Mouse (Mus musculus): ENCODE measurements around the gene Rbp4. TPM values are rescaled to one million over a fixed set of nuclear protein-coding genes. Genes with fewer than 3 reads are reported as not detected.
A peak's percentile ranks its signal among the peaks of the same experiment; 100 is the strongest.

The Rbp4 gene
- polyA plus RNA-seq, 1 experiment from 2014 or later: 24.7 TPM

GRCm38 (mm10) chr19:38120123-38120760 is 4.8 kb downstream of the Rbp4 start:
- 87% methylated on average over 5 of the region's 5 CpGs for WGBS
- Histone ChIP-seq H3K27ac (no peak overlapping the region), H3K9me3 (replicated peaks) (no peaks in the 10 kb centered on the region), H3K9ac (no peak overlapping the region), H3K4me1 (peaks cover 11% of the 10 kb centered on the region), H3K4me3 (replicated peaks) (no peak overlapping the region), H3K27me3 (peaks cover 41% of the 10 kb centered on the region), H3K36me3 (no peaks in the 10 kb centered on the region), H3K4me2 (no peak overlapping the region)
- ATAC-seq (replicated peaks; ENCODE audit: low FRiP score): no peak

DNA sequence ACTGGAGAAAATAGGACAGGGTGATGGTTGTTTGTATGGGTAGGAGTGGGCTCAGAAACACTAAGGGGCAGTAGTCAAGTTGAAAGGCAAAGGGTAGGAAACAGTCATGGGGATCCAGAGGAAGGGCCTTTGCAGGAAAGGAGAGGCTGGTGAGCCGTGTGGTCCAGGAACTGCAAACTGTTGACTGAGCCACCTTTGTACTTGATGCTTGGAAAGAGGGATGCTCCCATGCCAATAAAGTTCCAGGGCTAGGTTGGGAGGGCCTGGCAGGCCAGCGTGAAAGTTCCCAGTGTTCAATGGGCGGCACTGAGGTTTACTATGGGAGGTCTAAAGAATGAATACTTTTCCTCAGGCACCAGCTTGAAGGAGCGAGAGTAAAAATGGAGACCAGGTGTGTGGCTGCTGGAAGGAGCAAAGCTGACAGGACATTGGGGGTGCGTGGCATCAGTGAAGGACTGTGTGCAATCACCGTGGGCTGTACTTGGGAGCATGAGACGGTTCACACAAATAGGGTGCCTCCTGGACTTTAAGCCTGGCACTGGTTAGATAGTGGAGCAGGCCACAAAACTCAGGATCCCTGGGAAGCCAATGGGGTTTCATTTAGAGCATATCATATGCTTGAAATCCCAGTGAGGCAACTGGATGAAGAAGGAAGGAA is 10.1 kb downstream of the Rbp4 start:
- WGBS: 91% methylated on average over 7 of the region's 7 CpGs
- H3K4me2 ChIP-seq: no peak overlapping the region
- no peaks in the 10 kb centered on the region for H3K36me3 ChIP-seq
- H3K4me1 ChIP-seq: no peaks in the 10 kb centered on the region
- no peak overlapping the region for H3K9ac ChIP-seq
- H3K27ac ChIP-seq: no peak overlapping the region
- no peaks in the 10 kb centered on the region for H3K9me3 ChIP-seq (replicated peaks)
- no peak for ATAC-seq (replicated peaks; ENCODE audit: low FRiP score)
- no peaks in the 10 kb centered on the region for H3K27me3 ChIP-seq
- H3K4me3 ChIP-seq (replicated peaks): no peak overlapping the region

- H3K9me3 ChIP-seq (replicated peaks): no peaks in the 10 kb centered on the region
- H3K4me1 ChIP-seq: no peaks in the 10 kb centered on the region
- H3K36me3 ChIP-seq: no peaks in the 10 kb centered on the region
- 47% methylated on average over 4 of the region's 4 CpGs for whole genome bisulfite sequencing
- H3K4me2 ChIP-seq: no peak overlapping the region
- no peak overlapping the region for H3K9ac ChIP-seq
- H3K4me3 ChIP-seq (replicated peaks): no peak overlapping the region
- H3K27me3 ChIP-seq: no peaks in the 10 kb centered on the region
- H3K27ac ChIP-seq: no peak overlapping the region
- no peak for ATAC-seq (replicated peaks; ENCODE audit: low FRiP score)
These were observed 12.5 kb downstream of the Rbp4 start for GRCm38 (mm10) chr19:38112575-38112974.

GRCm38 (mm10) chr19:38111056-38111455 is 14.0 kb downstream of the Rbp4 start:
- Histone ChIP-seq H3K9ac (no peak overlapping the region), H3K4me1 (no peaks in the 10 kb centered on the region), H3K4me2 (no peak overlapping the region), H3K4me3 (replicated peaks) (no peak overlapping the region), H3K36me3 (no peaks in the 10 kb centered on the region), H3K27ac (no peak overlapping the region), H3K27me3 (no peaks in the 10 kb centered on the region), H3K9me3 (replicated peaks) (no peaks in the 10 kb centered on the region)
- no peak for ATAC-seq (replicated peaks; ENCODE audit: low FRiP score)
- 85% methylated on average over 8 of the region's 8 CpGs for WGBS

- Histone ChIP-seq H3K4me2 (no peak overlapping the region), H3K4me3 (replicated peaks) (no peak overlapping the region), H3K36me3 (no peaks in the 10 kb centered on the region), H3K9ac (no peak overlapping the region), H3K9me3 (replicated peaks) (no peaks in the 10 kb centered on the region), H3K27ac (no peak overlapping the region), H3K27me3 (no peaks in the 10 kb centered on the region), H3K4me1 (no peaks in the 10 kb centered on the region)
- ATAC-seq (replicated peaks; ENCODE audit: low FRiP score): no peak
- WGBS: 90% methylated on average over 15 of the region's 15 CpGs
These were observed 15.4 kb downstream of the Rbp4 start for GRCm38 (mm10) chr19:38109506-38110242.

GRCm38 (mm10) chr19:38107871-38108270 is 17.2 kb downstream of the Rbp4 start:
- Histone ChIP-seq H3K27me3 (no peaks in the 10 kb centered on the region), H3K9me3 (replicated peaks) (no peaks in the 10 kb centered on the region), H3K36me3 (no peaks in the 10 kb centered on the region), H3K9ac (no peak overlapping the region), H3K4me2 (no peak overlapping the region), H3K27ac (no peak overlapping the region), H3K4me1 (no peaks in the 10 kb centered on the region), H3K4me3 (replicated peaks) (no peak overlapping the region)
- ATAC-seq (replicated peaks; ENCODE audit: low FRiP score): no peak
- WGBS: 91% methylated on average over 4 of the region's 4 CpGs

DNA sequence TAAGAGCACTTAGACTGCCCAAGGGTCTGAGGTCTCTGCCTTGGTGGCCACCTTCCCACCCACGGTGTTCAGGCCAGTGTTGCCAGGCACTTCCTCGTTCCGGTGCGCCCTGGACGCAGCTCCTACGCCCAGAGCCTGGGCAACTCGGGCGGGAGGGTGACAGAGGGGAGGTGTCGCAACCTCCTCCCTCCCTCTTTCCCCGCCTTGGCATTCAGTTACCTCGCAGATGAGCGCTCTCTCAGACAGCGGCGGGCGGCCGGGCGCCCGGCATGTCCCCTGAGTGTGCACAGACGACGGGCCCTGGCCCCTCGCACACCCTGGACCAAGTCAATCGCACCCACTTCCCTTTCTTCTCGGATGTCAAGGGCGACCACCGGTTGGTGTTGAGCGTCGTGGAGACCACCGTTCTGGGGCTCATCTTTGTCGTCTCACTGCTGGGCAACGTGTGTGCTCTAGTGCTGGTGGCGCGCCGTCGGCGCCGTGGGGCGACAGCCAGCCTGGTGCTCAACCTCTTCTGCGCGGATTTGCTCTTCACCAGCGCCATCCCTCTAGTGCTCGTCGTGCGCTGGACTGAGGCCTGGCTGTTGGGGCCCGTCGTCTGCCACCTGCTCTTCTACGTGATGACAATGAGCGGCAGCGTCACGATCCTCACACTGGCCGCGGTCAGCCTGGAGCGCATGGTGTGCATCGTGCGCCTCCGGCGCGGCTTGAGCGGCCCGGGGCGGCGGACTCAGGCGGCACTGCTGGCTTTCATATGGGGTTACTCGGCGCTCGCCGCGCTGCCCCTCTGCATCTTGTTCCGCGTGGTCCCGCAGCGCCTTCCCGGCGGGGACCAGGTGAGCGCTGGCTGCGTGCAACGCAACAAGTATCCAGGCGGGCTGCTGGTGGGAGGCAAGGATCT is 28.0 kb downstream of the Rbp4 start, which contains the start of gene Ffar4:
Ffar4 (plus strand) TSS at position 214 of the 901 bp plus-strand sequence.
- peak within 1 kb of the TSS; percentile 26; the same call in 1 of the 2 replicates for H3K9ac ChIP-seq
- no peak within 1 kb of the TSS for H3K27ac ChIP-seq
- WGBS: under 1% methylated on average over 77 of the region's 77 CpGs
- H3K27me3 ChIP-seq: peaks cover 47% of the 10 kb centered on the region
- peaks cover 23% of the 10 kb centered on the region for H3K4me1 ChIP-seq
- H3K36me3 ChIP-seq: no peaks in the 10 kb centered on the region
- ATAC-seq (replicated peaks; ENCODE audit: low FRiP score): peak; percentile 65
- peak within 1 kb of the TSS; percentile 39 for H3K4me3 ChIP-seq (replicated peaks)
- peak within 1 kb of the TSS; percentile 69 for H3K4me2 ChIP-seq
- H3K9me3 ChIP-seq (replicated peaks): no peaks in the 10 kb centered on the region

- H3K27ac ChIP-seq: no peak overlapping the region
- no peaks in the 10 kb centered on the region for H3K9me3 ChIP-seq (replicated peaks)
- H3K27me3 ChIP-seq: peaks cover 47% of the 10 kb centered on the region
- peaks cover 29% of the 10 kb centered on the region for H3K4me1 ChIP-seq
- no peak overlapping the region for H3K9ac ChIP-seq
- no peak for ATAC-seq (replicated peaks; ENCODE audit: low FRiP score)
- 6% methylated on average over 4 of the region's 4 CpGs for WGBS
- no peaks in the 10 kb centered on the region for H3K36me3 ChIP-seq
- H3K4me2 ChIP-seq: no peak overlapping the region; the same call in 1 of the 2 replicates
- H3K4me3 ChIP-seq (replicated peaks): no peak overlapping the region
These were observed 28.9 kb downstream of the Rbp4 start for GRCm38 (mm10) chr19:38096231-38096630.

DNA sequence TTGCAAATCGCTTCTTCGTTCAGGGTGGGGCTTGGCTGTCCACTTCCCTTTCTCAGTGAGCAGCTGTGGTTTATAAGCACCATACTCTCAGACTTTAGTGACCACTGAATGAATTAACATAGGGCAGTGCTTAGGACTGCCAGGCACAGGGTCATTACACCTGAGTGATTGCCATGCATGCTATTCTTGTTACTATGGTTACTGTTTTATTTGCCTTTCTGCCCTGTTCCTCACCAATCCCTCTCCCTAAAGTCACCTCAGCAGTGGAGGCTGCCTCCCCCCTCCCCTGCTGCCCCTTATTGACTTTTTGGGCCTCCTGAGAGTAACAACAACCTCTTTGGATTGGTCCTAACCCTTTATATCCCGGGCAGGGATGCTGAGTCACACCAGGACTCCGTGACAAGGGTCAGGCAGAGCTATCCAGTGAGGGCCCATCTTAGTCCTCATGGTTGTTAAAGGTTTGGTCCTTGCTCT is 33.5 kb downstream of the Rbp4 start:
- no peaks in the 10 kb centered on the region for H3K36me3 ChIP-seq
- H3K9ac ChIP-seq: no peak overlapping the region
- no peak overlapping the region for H3K4me2 ChIP-seq
- H3K4me1 ChIP-seq: peaks cover 18% of the 10 kb centered on the region
- H3K4me3 ChIP-seq (replicated peaks): no peak overlapping the region
- H3K27me3 ChIP-seq: peaks cover 23% of the 10 kb centered on the region
- WGBS: 23% methylated on average over 4 of the region's 4 CpGs
- H3K27ac ChIP-seq: no peak overlapping the region
- H3K9me3 ChIP-seq (replicated peaks): no peaks in the 10 kb centered on the region
- peak; percentile 84 for ATAC-seq (replicated peaks; ENCODE audit: low FRiP score)

DNA sequence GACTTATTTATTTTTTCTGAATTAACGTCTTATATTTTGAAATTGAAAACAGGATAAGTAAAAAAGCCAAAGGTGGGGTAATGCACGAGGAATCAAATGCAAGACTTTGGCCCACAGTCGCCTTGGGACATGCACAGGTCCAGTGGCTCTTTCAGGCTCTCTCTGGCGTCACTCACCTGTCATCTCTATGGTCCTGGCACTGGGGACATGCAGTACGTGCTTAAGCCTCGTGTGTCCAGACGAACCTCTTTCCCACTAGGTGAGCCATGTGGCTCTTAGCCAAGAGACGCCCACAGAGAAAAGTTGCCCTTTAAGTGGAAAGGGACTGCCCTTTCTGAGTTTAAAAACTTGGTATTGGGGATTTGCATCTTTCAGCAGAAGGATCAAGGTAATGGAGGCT is 35.7 kb downstream of the Rbp4 start:
- Histone ChIP-seq H3K27me3 (peaks cover 11% of the 10 kb centered on the region; the same call in 1 of the 2 replicates), H3K9me3 (replicated peaks) (no peaks in the 10 kb centered on the region), H3K4me3 (replicated peaks) (no peak overlapping the region), H3K27ac (no peak overlapping the region), H3K4me1 (peaks cover 9% of the 10 kb centered on the region; the same call in 1 of the 2 replicates), H3K36me3 (no peaks in the 10 kb centered on the region), H3K4me2 (no peak overlapping the region), H3K9ac (no peak overlapping the region)
- 77% methylated on average over 8 of the region's 8 CpGs for WGBS
- no peak for ATAC-seq (replicated peaks; ENCODE audit: low FRiP score)

DNA sequence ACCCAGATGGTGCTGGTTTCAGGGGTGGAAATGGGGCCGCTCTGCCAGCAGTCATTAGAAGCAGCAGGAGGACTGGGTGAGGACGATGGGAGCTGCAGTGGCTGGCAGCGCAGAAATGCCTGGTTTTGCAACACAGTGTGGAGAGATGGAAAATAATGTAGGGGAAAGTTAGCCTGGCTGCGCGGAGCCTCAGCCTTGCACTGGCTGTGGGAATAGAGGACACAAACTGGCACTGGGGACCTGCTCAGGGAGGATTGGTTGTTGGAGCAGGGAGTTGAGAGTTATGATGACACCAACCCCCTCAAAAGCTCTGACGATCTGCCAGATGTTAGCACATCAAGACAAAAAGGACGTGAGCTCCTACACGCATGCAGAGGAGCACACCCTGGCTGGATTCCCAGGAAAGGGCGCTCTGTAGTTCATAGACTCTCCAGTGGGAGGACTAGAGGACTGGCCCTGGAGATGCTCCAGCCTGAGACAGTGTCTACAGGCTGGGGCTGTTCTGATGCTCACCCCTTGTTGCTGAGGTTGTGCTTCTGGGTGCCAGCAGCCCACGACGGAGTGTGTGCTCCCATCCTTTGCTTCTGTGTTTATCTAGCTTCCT is 38.0 kb downstream of the Rbp4 start:
- H3K4me2 ChIP-seq: no peak overlapping the region
- H3K4me1 ChIP-seq: peaks cover 9% of the 10 kb centered on the region; the same call in 1 of the 2 replicates
- no peaks in the 10 kb centered on the region for H3K36me3 ChIP-seq
- peak; percentile 78 for ATAC-seq (replicated peaks; ENCODE audit: low FRiP score)
- H3K27me3 ChIP-seq: peaks cover 7% of the 10 kb centered on the region; the same call in 1 of the 2 replicates
- H3K9ac ChIP-seq: no peak overlapping the region
- no peaks in the 10 kb centered on the region for H3K9me3 ChIP-seq (replicated peaks)
- WGBS: 56% methylated on average over 11 of the region's 11 CpGs
- no peak overlapping the region for H3K4me3 ChIP-seq (replicated peaks)
- H3K27ac ChIP-seq: no peak overlapping the region

All from kidney, embryonic 15.5 days (tissue).